Mouse (Mus musculus) left cerebral cortex, postnatal 25 days (tissue): ENCODE measurements around the gene Immp2l. TPM values are rescaled to one million over a fixed set of nuclear protein-coding genes. Genes with fewer than 3 reads are reported as not detected.

ENCODE experiments used
- DNase-seq, 2 experiments: peaks; one replicate each; pipeline ENCODE4 v3.0.0; 2022; ENCODE audit warnings: low spot score in 2 of 2, mixed read lengths in 1 of 2
- intact Hi-C: fragments of 180-260 bp; cut with DNase I; formaldehyde crosslinking; loops from one replicate; pipeline ENCODE4 v1.15.1; 2025
- total RNA-seq, 2 experiments: library from RNA; stranded (reverse); gene quantifications; 2 replicates each; pipeline ENCODE4 v1.2.3; 2021

Immp2l gene
- total RNA-seq, 2 experiments from 2014 or later: 7.7 to 8.9 TPM

GRCm38 (mm10) chr12:41134885-41135284 lies 111.0 kb downstream of the Immp2l start:
- intact Hi-C loops: no loop called here
- DNase-seq: no peak

GRCm38 (mm10) chr12:41159543-41159942 lies 135.7 kb downstream of the Immp2l start:
- no peak for DNase-seq
- intact Hi-C loops: no loop called here

DNA sequence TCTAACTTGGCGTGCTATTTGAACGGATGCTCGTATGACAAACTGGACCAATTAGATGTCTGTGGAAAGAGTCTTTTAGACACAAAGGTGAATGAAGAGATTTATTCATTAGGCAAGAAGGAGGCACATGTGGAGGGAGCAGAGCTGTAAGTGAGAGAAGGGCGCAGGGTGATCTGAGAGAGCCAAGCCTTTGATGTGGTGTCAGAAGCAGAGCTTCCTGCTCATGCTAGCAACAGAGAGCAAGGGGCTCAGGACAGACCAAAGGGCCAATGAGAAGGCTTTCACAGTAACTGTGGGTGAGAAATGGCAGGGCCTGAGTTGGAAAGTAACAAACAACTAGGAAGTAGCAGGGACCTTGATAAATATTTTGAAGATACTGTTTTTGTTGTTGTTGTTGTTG lies 143.9 kb downstream of the Immp2l start:
- no peak for DNase-seq
- intact Hi-C loops: no loop called here

GRCm38 (mm10) chr12:41170051-41170450 lies 146.2 kb downstream of the Immp2l start:
- no peak for DNase-seq
- intact Hi-C loops: no loop called here

DNA sequence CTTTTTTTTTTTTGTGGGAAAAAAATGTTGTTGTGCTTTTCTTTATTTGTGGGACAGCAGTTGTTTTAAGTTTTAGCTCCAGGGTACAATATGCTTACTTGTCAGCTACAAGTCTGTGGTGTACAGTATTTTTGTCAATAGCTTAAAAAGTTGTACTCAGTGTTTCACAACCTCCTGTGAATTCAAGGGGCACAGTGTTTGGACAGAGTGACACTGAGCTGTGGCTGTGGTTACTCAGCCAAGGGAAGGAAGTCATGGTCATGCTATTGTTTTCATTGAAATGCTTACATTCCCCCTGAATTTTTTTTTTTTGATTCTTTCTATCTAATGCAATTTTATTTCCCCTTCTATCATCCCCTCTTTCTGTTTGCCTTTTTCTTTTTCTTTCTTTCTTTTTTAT lies 159.0 kb downstream of the Immp2l start:
- intact Hi-C loops: no loop called here
- no peak for DNase-seq

DNA sequence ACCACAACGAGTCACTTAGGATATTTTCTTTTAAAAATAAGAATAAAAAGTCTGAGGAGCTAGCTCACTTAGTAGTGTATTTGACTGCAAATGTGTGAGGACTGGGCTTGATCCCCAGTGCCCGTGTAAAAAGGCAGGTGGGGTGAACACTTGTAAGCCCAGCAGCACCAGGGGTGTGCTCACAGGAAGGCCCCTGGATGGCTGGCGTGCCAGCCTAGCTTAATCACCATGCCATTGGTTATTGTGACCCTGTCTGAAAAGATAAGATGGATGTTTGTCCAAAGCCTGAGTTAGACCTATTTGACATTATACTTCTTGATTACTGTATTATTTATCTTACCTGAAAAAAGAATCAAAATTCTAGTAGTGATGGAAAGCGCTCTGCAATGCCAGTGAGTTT lies 161.2 kb downstream of the Immp2l start:
- DNase-seq: no peak
- intact Hi-C loops: no loop called here

- intact Hi-C loops: no loop called here
Measured at GRCm38 (mm10) chr12:41185509-41185908, 161.6 kb downstream of the Immp2l start.

GRCm38 (mm10) chr12:41192829-41193228 lies 168.9 kb downstream of the Immp2l start:
- intact Hi-C loops: no loop called here
- peak in 1 of 2 experiments; percentile 2 for DNase-seq

More at GRCm38 (mm10) chr12:41185509-41185908, 161.6 kb downstream of the Immp2l start:
- no peak for DNase-seq

GRCm38 (mm10) chr12:41196374-41196773 lies 172.5 kb downstream of the Immp2l start:
- intact Hi-C loops: no loop called here
- DNase-seq: no peak

DNA sequence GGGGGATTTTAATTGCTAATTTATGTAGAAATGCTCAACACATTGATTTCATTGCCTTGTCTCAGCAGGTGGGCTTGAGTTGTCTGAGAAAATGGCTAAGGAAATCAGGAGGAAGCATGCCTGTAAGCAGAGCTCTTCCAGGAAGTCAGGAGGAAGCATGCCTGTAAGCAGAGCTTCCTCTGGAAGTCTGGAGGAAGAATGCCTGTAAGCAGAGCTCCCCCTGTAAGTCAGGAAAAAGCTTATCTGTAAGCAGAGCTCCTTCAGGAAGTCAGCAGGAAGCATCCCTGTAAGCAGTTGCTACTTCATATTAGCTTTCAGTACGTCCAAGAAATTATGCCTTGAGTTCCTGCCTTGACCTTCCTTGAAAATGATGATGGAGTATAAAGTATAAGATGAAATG lies 191.3 kb downstream of the Immp2l start:
- intact Hi-C loops: no loop called here
- DNase-seq: no peak

- DNase-seq: no peak
- intact Hi-C loops: no loop called here
Measured at GRCm38 (mm10) chr12:41221893-41222292, 198.0 kb downstream of the Immp2l start.

- intact Hi-C loops: no loop called here
- no peak for DNase-seq
Measured at GRCm38 (mm10) chr12:41223686-41224085, 199.8 kb downstream of the Immp2l start.

DNA sequence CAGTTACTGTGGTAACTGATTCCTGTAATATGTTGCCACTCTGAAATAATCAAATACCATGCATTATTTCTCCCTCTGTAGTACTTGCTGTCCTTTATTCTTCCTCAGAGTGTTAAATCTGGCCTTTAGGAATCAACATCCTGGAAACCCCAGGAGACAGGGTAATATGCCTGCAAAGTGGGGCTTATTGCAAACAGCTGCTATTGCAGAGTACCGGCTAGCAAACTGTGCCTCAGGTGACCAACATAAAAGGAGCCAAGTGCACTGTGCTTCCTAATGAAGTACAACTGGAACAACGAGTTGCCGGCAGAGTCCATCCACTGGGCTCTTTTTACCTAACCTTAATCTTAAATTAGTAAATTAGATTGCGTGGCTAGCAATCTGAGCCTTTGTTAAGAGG lies 200.6 kb downstream of the Immp2l start:
- DNase-seq: no peak
- intact Hi-C loops: no loop called here

- intact Hi-C loops: no loop called here
- DNase-seq: no peak
Measured at GRCm38 (mm10) chr12:41231966-41232365, 208.1 kb downstream of the Immp2l start.

DNA sequence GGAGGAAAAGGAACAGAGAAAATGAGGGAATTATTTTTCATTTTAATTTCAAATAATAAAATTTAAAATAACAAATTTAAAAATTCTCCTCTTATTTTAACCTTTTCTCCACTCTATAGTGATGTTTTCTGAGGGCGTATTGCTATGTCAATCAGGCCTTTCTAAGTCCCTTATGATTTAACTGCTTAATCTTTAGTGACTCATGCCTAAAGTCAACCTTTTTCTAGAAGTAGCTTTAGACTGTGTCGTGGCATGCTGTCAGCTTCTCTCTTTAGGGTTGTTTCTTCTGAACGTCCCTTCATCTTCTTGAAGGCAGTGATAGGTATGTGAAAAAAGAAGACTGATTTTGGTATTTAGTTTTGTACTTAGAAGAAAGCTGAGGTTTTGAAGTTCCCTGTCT lies 214.0 kb downstream of the Immp2l start:
- DNase-seq: no peak
- intact Hi-C loops: no loop called here

DNA sequence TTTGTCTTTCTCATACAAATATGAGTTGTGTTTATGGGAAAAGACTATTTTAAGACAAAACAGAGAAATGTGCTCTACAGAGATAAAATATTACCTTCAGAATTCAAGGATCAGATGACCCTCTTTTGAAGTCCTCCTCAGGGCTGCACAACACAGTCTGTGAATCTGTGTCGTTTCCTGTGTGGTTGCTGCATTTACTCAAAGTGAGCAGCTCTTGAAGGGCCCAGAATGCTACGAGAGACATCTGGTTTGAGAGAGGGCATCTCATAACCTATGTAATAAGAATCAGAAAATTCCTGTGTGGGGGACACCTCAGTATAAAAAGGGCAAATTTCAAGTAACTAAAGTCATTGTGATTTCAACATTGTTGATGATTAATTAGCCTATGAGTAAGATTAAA lies 217.3 kb downstream of the Immp2l start:
- no peak for DNase-seq
- intact Hi-C loops: no loop called here

DNA sequence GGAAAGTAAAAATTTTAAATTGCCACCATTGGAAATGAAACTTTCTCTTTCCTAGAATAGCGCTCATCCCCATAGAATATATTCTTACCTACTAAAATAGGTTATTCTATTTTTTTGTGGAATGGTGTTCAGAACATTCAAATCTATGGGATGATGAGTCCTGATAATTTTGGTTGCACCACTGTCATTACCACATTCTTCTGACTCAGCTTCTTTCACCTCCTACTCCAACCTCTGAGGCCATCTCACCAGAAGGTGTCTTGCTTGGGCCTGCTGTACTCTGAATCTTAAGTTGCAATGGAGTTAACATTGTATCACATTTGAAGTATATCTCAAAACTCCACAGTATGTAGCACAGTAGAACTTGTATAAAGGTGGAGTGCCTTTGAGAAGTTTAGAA lies 224.4 kb downstream of the Immp2l start:
- intact Hi-C loops: loop anchor here (1.0 kb wide), 1 partner anchor 146 kb away; no protein-coding TSS in a partner anchor

DNA sequence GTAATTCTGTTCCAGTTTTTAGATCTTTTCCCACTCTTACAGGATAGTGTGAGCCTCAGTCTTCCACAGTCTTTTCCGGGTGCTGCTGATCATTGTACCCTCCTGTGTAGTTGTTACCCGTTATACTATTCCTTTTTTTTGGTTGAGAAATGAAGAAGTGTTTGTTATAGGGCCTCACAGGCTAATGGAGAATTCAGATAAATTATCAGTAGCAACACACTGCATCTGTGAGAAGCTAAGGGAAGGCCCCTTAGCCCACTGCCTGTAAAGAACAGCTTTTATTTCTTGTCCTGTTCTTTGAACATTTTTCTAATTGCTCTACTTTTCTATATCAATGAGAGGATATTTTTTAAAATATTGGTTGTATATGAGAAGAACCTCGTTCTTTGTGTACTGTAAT lies 226.2 kb downstream of the Immp2l start:
- no peak for DNase-seq
- intact Hi-C loops: loop anchor here (10.0 kb wide), 1 partner anchor 235 kb away; the partner anchor contains the start of gene Lrrn3

More for the DNA sequence above, 224.4 kb downstream of the Immp2l start:
- DNase-seq: peak in 1 of 2 experiments; percentile 83

DNA sequence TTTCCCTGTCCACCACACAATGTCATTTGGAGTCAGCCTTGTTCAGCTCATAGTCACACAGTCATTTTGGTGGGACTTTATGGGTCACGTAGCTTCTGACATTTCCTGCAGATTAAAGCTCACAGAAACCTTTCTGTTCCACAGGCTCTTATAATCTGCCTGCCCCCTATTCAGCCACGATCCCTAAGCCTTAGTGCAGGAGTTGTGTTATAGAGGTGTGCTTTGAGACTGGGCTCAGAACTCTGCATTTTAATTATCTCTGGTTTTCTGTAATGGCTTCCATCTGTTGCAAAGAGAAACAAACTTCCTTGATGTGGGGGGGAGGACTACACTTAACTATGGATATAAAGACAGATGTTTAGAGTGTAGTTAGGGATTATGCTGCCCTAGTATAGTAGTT lies 234.0 kb downstream of the Immp2l start:
- intact Hi-C loops: loop anchor here (10.0 kb wide), 1 partner anchor 227 kb away; the partner anchor contains the start of gene Lrrn3
- DNase-seq: no peak

- intact Hi-C loops: loop anchor here (10.0 kb wide), 1 partner anchor 225 kb away; the partner anchor contains the start of gene Lrrn3
Measured at GRCm38 (mm10) chr12:41259608-41260007, 235.7 kb downstream of the Immp2l start.

GRCm38 (mm10) chr12:41274136-41274535 lies 250.2 kb downstream of the Immp2l start:
- intact Hi-C loops: no loop called here
- DNase-seq: no peak

More at GRCm38 (mm10) chr12:41259608-41260007, 235.7 kb downstream of the Immp2l start:
- no peak for DNase-seq

- intact Hi-C loops: no loop called here
- peak in 1 of 2 experiments; percentile 30 for DNase-seq
Measured at GRCm38 (mm10) chr12:41275361-41275760, 251.5 kb downstream of the Immp2l start.
